Mouse (Mus musculus): ENCODE measurements around the gene Epha4. TPM values are rescaled to one million over a fixed set of nuclear protein-coding genes. Genes with fewer than 3 reads are reported as not detected.

The Epha4 gene
- polyA plus RNA-seq, 1 experiment from 2014 or later: 39.4 TPM

- WGBS: 34% methylated on average over 10 of the region's 10 CpGs
- Histone ChIP-seq H3K27me3 (peaks cover 6% of the 10 kb centered on the region; the same call in 1 of the 2 replicates), H3K36me3 (peaks cover 6% of the 10 kb centered on the region; the same call in 1 of the 2 replicates), H3K4me1 (peaks cover 48% of the 10 kb centered on the region), H3K4me3 (peak overlapping the region; percentile 58), H3K9ac (replicated peaks) (peak overlapping the region; percentile 81), H3K4me2 (replicated peaks) (peak overlapping the region; percentile 91), H3K9me3 (no peaks in the 10 kb centered on the region), H3K27ac (replicated peaks) (peak overlapping the region; percentile 89)
- no peak for ATAC-seq (ENCODE audit: low FRiP score, low read depth)
These were observed 3.4 kb downstream of the Epha4 start for GRCm38 (mm10) chr1:77511372-77512058.

- peak overlapping the region; percentile 91 for H3K4me2 ChIP-seq (replicated peaks)
- H3K36me3 ChIP-seq: peaks cover 10% of the 10 kb centered on the region; the same call in 1 of the 2 replicates
- 0 out of 2 replicates have a peak overlapping the region, but pooled peaks have one; percentile 12 for H3K9ac ChIP-seq (replicated peaks)
- ATAC-seq (ENCODE audit: low FRiP score, low read depth): no peak
- H3K27ac ChIP-seq (replicated peaks): no peak overlapping the region
- peaks cover 56% of the 10 kb centered on the region for H3K4me1 ChIP-seq
- WGBS: 47% methylated on average over 5 of the region's 5 CpGs
- H3K4me3 ChIP-seq: peak overlapping the region; percentile 58; the same call in 1 of the 2 replicates
- H3K27me3 ChIP-seq: peaks cover 6% of the 10 kb centered on the region; the same call in 1 of the 2 replicates
- no peaks in the 10 kb centered on the region for H3K9me3 ChIP-seq
These were observed 4.3 kb downstream of the Epha4 start for GRCm38 (mm10) chr1:77510623-77511022.

- H3K27me3 ChIP-seq: peaks cover 11% of the 10 kb centered on the region; the same call in 1 of the 2 replicates
- peaks cover 86% of the 10 kb centered on the region for H3K4me1 ChIP-seq
- H3K9ac ChIP-seq (replicated peaks): no peak overlapping the region
- no peaks in the 10 kb centered on the region for H3K9me3 ChIP-seq
- peak overlapping the region; percentile 51 for H3K4me2 ChIP-seq (replicated peaks)
- H3K4me3 ChIP-seq: peak overlapping the region; percentile 31
- WGBS: 75% methylated on average over 18 of the region's 18 CpGs
- peak overlapping the region; percentile 46; the same call in 1 of the 2 replicates for H3K27ac ChIP-seq (replicated peaks)
- ATAC-seq (ENCODE audit: low FRiP score, low read depth): no peak
- peaks cover 10% of the 10 kb centered on the region; the same call in 1 of the 2 replicates for H3K36me3 ChIP-seq
These were observed 8.1 kb downstream of the Epha4 start for GRCm38 (mm10) chr1:77506856-77507200.

- peak overlapping the region; percentile 51 for H3K4me2 ChIP-seq (replicated peaks)
- H3K9ac ChIP-seq (replicated peaks): peak overlapping the region; percentile 28; the same call in 1 of the 2 replicates
- peak; percentile 59 for ATAC-seq (ENCODE audit: low FRiP score, low read depth)
- H3K9me3 ChIP-seq: no peaks in the 10 kb centered on the region
- H3K27me3 ChIP-seq: peaks cover 11% of the 10 kb centered on the region; the same call in 1 of the 2 replicates
- H3K4me1 ChIP-seq: peaks cover 86% of the 10 kb centered on the region
- peak overlapping the region; percentile 46 for H3K27ac ChIP-seq (replicated peaks)
- 26% methylated on average over 21 of the region's 21 CpGs for WGBS
- peak overlapping the region; percentile 31 for H3K4me3 ChIP-seq
- H3K36me3 ChIP-seq: peaks cover 10% of the 10 kb centered on the region; the same call in 1 of the 2 replicates
These were observed 8.6 kb downstream of the Epha4 start for GRCm38 (mm10) chr1:77506038-77506855.

GRCm38 (mm10) chr1:77505263-77505662, 9.6 kb downstream of the Epha4 start:
- Histone ChIP-seq H3K4me3 (peak overlapping the region; percentile 31), H3K9ac (replicated peaks) (no peak overlapping the region), H3K4me2 (replicated peaks) (peak overlapping the region; percentile 51), H3K9me3 (no peaks in the 10 kb centered on the region), H3K36me3 (peaks cover 10% of the 10 kb centered on the region; the same call in 1 of the 2 replicates), H3K27me3 (peaks cover 11% of the 10 kb centered on the region; the same call in 1 of the 2 replicates), H3K4me1 (peaks cover 83% of the 10 kb centered on the region), H3K27ac (replicated peaks) (0 out of 2 replicates have a peak overlapping the region, but pooled peaks have one; percentile 12)
- ATAC-seq (ENCODE audit: low FRiP score, low read depth): no peak
- 70% methylated on average over 8 of the region's 8 CpGs for WGBS

- peaks cover 10% of the 10 kb centered on the region; the same call in 1 of the 2 replicates for H3K36me3 ChIP-seq
- ATAC-seq (ENCODE audit: low FRiP score, low read depth): 0 out of 2 replicates have a peak, but pooled peaks have one; percentile 3
- H3K9me3 ChIP-seq: no peaks in the 10 kb centered on the region
- H3K27me3 ChIP-seq: peaks cover 8% of the 10 kb centered on the region; the same call in 1 of the 2 replicates
- no peak overlapping the region for H3K9ac ChIP-seq (replicated peaks)
- H3K27ac ChIP-seq (replicated peaks): no peak overlapping the region
- peak overlapping the region; percentile 10; the same call in 1 of the 2 replicates for H3K4me3 ChIP-seq
- peak overlapping the region; percentile 51 for H3K4me2 ChIP-seq (replicated peaks)
- 22% methylated on average over 2 of the region's 2 CpGs for WGBS
- peaks cover 83% of the 10 kb centered on the region for H3K4me1 ChIP-seq
These were observed 10.1 kb downstream of the Epha4 start for GRCm38 (mm10) chr1:77504813-77505212.

GRCm38 (mm10) chr1:77503711-77504181, 11.1 kb downstream of the Epha4 start:
- H3K27me3 ChIP-seq: peaks cover 7% of the 10 kb centered on the region; the same call in 1 of the 2 replicates

GRCm38 (mm10) chr1:77502554-77503119, 12.3 kb downstream of the Epha4 start:
- H3K9ac ChIP-seq (replicated peaks): no peak overlapping the region
- peaks cover 92% of the 10 kb centered on the region for H3K4me1 ChIP-seq
- H3K27ac ChIP-seq (replicated peaks): peak overlapping the region; percentile 78
- peaks cover 5% of the 10 kb centered on the region; the same call in 1 of the 2 replicates for H3K27me3 ChIP-seq
- H3K9me3 ChIP-seq: no peaks in the 10 kb centered on the region
- H3K36me3 ChIP-seq: peaks cover 10% of the 10 kb centered on the region; the same call in 1 of the 2 replicates
- 0 out of 2 replicates have a peak overlapping the region, but pooled peaks have one; percentile 1 for H3K4me3 ChIP-seq
- peak overlapping the region; percentile 51 for H3K4me2 ChIP-seq (replicated peaks)
- peak; percentile 65 for ATAC-seq (ENCODE audit: low FRiP score, low read depth)
- 9% methylated on average over 11 of the region's 11 CpGs for WGBS

More at GRCm38 (mm10) chr1:77503711-77504181, 11.1 kb downstream of the Epha4 start:
- H3K36me3 ChIP-seq: peaks cover 10% of the 10 kb centered on the region; the same call in 1 of the 2 replicates
- no peaks in the 10 kb centered on the region for H3K9me3 ChIP-seq
- no peak for ATAC-seq (ENCODE audit: low FRiP score, low read depth)
- H3K4me3 ChIP-seq: peak overlapping the region; percentile 10; the same call in 1 of the 2 replicates
- H3K9ac ChIP-seq (replicated peaks): no peak overlapping the region
- H3K4me1 ChIP-seq: peaks cover 90% of the 10 kb centered on the region
- H3K4me2 ChIP-seq (replicated peaks): peak overlapping the region; percentile 51
- WGBS: 54% methylated on average over 8 of the region's 8 CpGs
- no peak overlapping the region for H3K27ac ChIP-seq (replicated peaks)

GRCm38 (mm10) chr1:77501363-77501933, 13.4 kb downstream of the Epha4 start:
- no peaks in the 10 kb centered on the region for H3K9me3 ChIP-seq
- no peak for ATAC-seq (ENCODE audit: low FRiP score, low read depth)
- H3K9ac ChIP-seq (replicated peaks): 0 out of 2 replicates have a peak overlapping the region, but pooled peaks have one; percentile 31
- peaks cover 94% of the 10 kb centered on the region for H3K4me1 ChIP-seq
- H3K4me3 ChIP-seq: peak overlapping the region; percentile 13; the same call in 1 of the 2 replicates
- H3K36me3 ChIP-seq: peaks cover 3% of the 10 kb centered on the region; the same call in 1 of the 2 replicates
- H3K27ac ChIP-seq (replicated peaks): no peak overlapping the region; the same call in 1 of the 2 replicates
- peak overlapping the region; percentile 51 for H3K4me2 ChIP-seq (replicated peaks)
- WGBS: 33% methylated on average over 13 of the region's 13 CpGs
- peaks cover 5% of the 10 kb centered on the region; the same call in 1 of the 2 replicates for H3K27me3 ChIP-seq

GRCm38 (mm10) chr1:77497506-77497905, 17.4 kb downstream of the Epha4 start:
- Histone ChIP-seq H3K4me2 (replicated peaks) (peak overlapping the region; percentile 32), H3K36me3 (no peaks in the 10 kb centered on the region), H3K27ac (replicated peaks) (peak overlapping the region; percentile 79), H3K9ac (replicated peaks) (no peak overlapping the region; the same call in 1 of the 2 replicates), H3K4me3 (no peak overlapping the region), H3K4me1 (peaks cover 89% of the 10 kb centered on the region), H3K9me3 (no peaks in the 10 kb centered on the region), H3K27me3 (no peaks in the 10 kb centered on the region)
- 40% methylated on average over 4 of the region's 4 CpGs for WGBS
- no peak for ATAC-seq (ENCODE audit: low FRiP score, low read depth)
